Mouse (Mus musculus): Measurements from ENCODE around the gene Hnrnph1. TPM values are rescaled to one million over a fixed set of nuclear protein-coding genes. Genes with fewer than 3 reads are reported as not detected.

Hnrnph1 gene
- total and polyA plus RNA-seq, 3 experiments, result 239 to 829 (median 428) TPM

- dilution Hi-C loops (cut with MboI; ENCODE audit: extremely low pct_ligation_motif_present, extremely low pct_unique_long_range_greater_than_20kb, low sequenced_read_pairs), result no loop called here
- Histone ChIP-seq H3K4me1 (ENCODE audit: control insufficient read depth in 1 of 2, insufficient read depth in 2 of 2) (peaks cover 17 to 69% of the 10 kb centered on the region in 2 experiments), H3K4me3 (replicated peaks in 1 of 3; ENCODE audit: low read depth in 2 of 3, low read length in 2 of 3, poor library complexity in 1 of 3) (peak overlapping the region; percentile 74 to 95 (median 83)), H3K9ac (ENCODE audit: insufficient read depth, low read depth) (peak overlapping the region; percentile 93), H3K27me3 (replicated peaks) (no peaks in the 10 kb centered on the region), H3K79me2 (replicated peaks; ENCODE audit: control insufficient read depth, extremely low read depth, insufficient read depth, poor library complexity, severe bottlenecking) (no peaks in the 10 kb centered on the region), H3K4me2 (ENCODE audit: insufficient read depth, low read depth, poor library complexity, severe bottlenecking) (peak overlapping the region; percentile 93), H3K27ac (ENCODE audit: insufficient read depth, low read depth) (peak overlapping the region; percentile 97), H3K9me3 (replicated peaks; ENCODE audit: low read length) (peaks cover 3% of the 10 kb centered on the region), H3K36me3 (replicated peaks in 1 of 2; ENCODE audit: control insufficient read depth in 1 of 2, insufficient read depth in 1 of 2, low read length in 1 of 2) (peaks cover 0 to 4% of the 10 kb centered on the region in 2 experiments)
- in situ Hi-C loops (cut with MboI; ENCODE audit: low pct_ligation_motif_present, low pct_unique_long_range_greater_than_20kb, low sequenced_read_pairs), result loop anchor here (10.0 kb wide), 1 partner anchor 333 kb away; no protein-coding TSS in a partner anchor
- DNase-seq (ENCODE audit: extremely low read depth), result peak; percentile 77
- TF ChIP-seq MAX (IDR thresholded peaks at IDR 0.05; ENCODE audit: low read length) (peak; percentile 76; the same call in 1 of the 2 replicates), HCFC1 (IDR thresholded peaks at IDR 0.05; ENCODE audit: low read depth, low read length) (no peak; the same call in 1 of the 2 replicates), BHLHE40 (IDR thresholded peaks at IDR 0.05; ENCODE audit: low read depth, low read length) (no peak; the same call in none of the 2 replicates), TBP (conservative IDR thresholded peaks at IDR 0.05; ENCODE audit: low read depth, low read length) (peak; percentile 53; the same call in 1 of the 2 replicates), JUND (conservative IDR thresholded peaks at IDR 0.05; ENCODE audit: low read depth, low read length) (no peak), ZKSCAN1 (IDR thresholded peaks at IDR 0.05; ENCODE audit: borderline replicate concordance, low read depth, low read length) (no peak), MXI1 (IDR thresholded peaks at IDR 0.05; ENCODE audit: low read depth, low read length) (peak; percentile 43), ZNF384 (IDR thresholded peaks at IDR 0.05; ENCODE audit: low read depth, low read length) (no peak), CHD1 (IDR thresholded peaks at IDR 0.05; ENCODE audit: low read depth, low read length) (0 out of 2 replicates have a peak, but pooled peaks have one; percentile 79), POLR2A (IDR thresholded peaks at IDR 0.05; ENCODE audit: low read depth, low read length) (peak; percentile 68), SIN3A (IDR thresholded peaks at IDR 0.05; ENCODE audit: low read length) (peak; percentile 66), ZMIZ1 (IDR thresholded peaks at IDR 0.05; ENCODE audit: low read depth, low read length) (peak; percentile 76; the same call in 1 of the 2 replicates), MYC (IDR thresholded peaks at IDR 0.05; ENCODE audit: low read depth, low read length) (peak; percentile 70; the same call in 1 of the 2 replicates), USF2 (conservative IDR thresholded peaks at IDR 0.05; ENCODE audit: low read depth, low read length) (no peak), NELFE (IDR thresholded peaks at IDR 0.05; ENCODE audit: low read depth, low read length) (peak; percentile 61), NRF1 (IDR thresholded peaks at IDR 0.05; ENCODE audit: low read depth, low read length) (peak; percentile 78), GABPA (IDR thresholded peaks at IDR 0.05; ENCODE audit: insufficient replicate concordance, low read depth, low read length) (no peak), MAZ (IDR thresholded peaks at IDR 0.05; ENCODE audit: low read depth, low read length) (0 out of 2 replicates have a peak, but pooled peaks have one; percentile 64), MEF2A (IDR thresholded peaks at IDR 0.05; ENCODE audit: borderline replicate concordance, low read depth, low read length) (peak; percentile 63; the same call in 1 of the 2 replicates), CTCF (conservative IDR thresholded peaks at IDR 0.05 in 1 of 2, IDR thresholded peaks at IDR 0.05 in 1 of 2; ENCODE audit: low read depth in 2 of 2, low read length in 2 of 2) (no peak), E2F4 (IDR thresholded peaks at IDR 0.05; ENCODE audit: insufficient replicate concordance, low read depth, low read length) (0 out of 2 replicates have a peak, but pooled peaks have one; percentile 74), SMC3 (IDR thresholded peaks at IDR 0.05; ENCODE audit: low read depth, low read length) (no peak), EP300 (IDR thresholded peaks at IDR 0.05; ENCODE audit: low read length) (peak; percentile 66), RAD21 (IDR thresholded peaks at IDR 0.05; ENCODE audit: low read depth, low read length) (no peak), ZC3H11A (IDR thresholded peaks at IDR 0.05; ENCODE audit: low read depth, low read length) (no peak), POLR2AphosphoS2 (IDR thresholded peaks at IDR 0.05; ENCODE audit: low read depth, low read length) (no peak; the same call in 1 of the 2 replicates), JUN (IDR thresholded peaks at IDR 0.05; ENCODE audit: insufficient read depth, low read depth, low read length) (no peak), PAX5 (IDR thresholded peaks at IDR 0.05; ENCODE audit: low read length) (no peak), MAFK (IDR thresholded peaks at IDR 0.05; ENCODE audit: insufficient replicate concordance, low read length) (no peak), KAT2A (IDR thresholded peaks at IDR 0.05; ENCODE audit: insufficient replicate concordance, low read length) (0 out of 2 replicates have a peak, but pooled peaks have one; percentile 42), RCOR1 (conservative IDR thresholded peaks at IDR 0.05; ENCODE audit: low read depth, low read length) (0 out of 2 replicates have a peak, but pooled peaks have one; percentile 71), ELF1 (IDR thresholded peaks at IDR 0.05; ENCODE audit: low read depth, low read length) (0 out of 2 replicates have a peak, but pooled peaks have one; percentile 28), CHD2 (IDR thresholded peaks at IDR 0.05; ENCODE audit: low read length) (peak; percentile 63; the same call in 1 of the 2 replicates), USF1 (IDR thresholded peaks at IDR 0.05; ENCODE audit: low read depth, low read length) (no peak), TCF12 (IDR thresholded peaks at IDR 0.05; ENCODE audit: low read depth, low read length) (peak; percentile 51; the same call in 1 of the 2 replicates), ETS1 (conservative IDR thresholded peaks at IDR 0.05; ENCODE audit: low read depth, low read length) (peak; percentile 21; the same call in 1 of the 2 replicates)
These were observed 54.6 kb downstream of the Hnrnph1 start for GRCm38 (mm10) chr11:50431134-50432068.

Data from CH12.LX (cell line).